Mouse (Mus musculus) right cerebral cortex, adult 18-20 months (tissue): ENCODE measurements around the gene Lcmt1.

Experiments used
- DNase-seq: peaks from one replicate; pipeline ENCODE4 v3.0.0; 2022; ENCODE audit warnings: mixed read lengths

Lcmt1 gene

GRCm38 (mm10) chr7:123361229-123361980, 8.2 kb upstream of the Lcmt1 start:
- no peak for DNase-seq

GRCm38 (mm10) chr7:123362806-123363205, 6.8 kb upstream of the Lcmt1 start:
- DNase-seq, result no peak

GRCm38 (mm10) chr7:123363971-123364370, 5.6 kb upstream of the Lcmt1 start:
- DNase-seq, result peak; percentile 71

- no peak for DNase-seq
Observed at GRCm38 (mm10) chr7:123365876-123366741, 3.5 kb upstream of the Lcmt1 start.

- DNase-seq, result no peak
Observed at GRCm38 (mm10) chr7:123366806-123367205, 2.8 kb upstream of the Lcmt1 start.

- peak; percentile 54 for DNase-seq
Observed at GRCm38 (mm10) chr7:123367218-123368150, 2.1 kb upstream of the Lcmt1 start.

- DNase-seq, result no peak
Observed at GRCm38 (mm10) chr7:123368187-123368586, 1.4 kb upstream of the Lcmt1 start.

GRCm38 (mm10) chr7:123368778-123369746, 522 bp upstream of the Lcmt1 start:
- DNase-seq, result no peak

- no peak for DNase-seq
Observed at GRCm38 (mm10) chr7:123370700-123371099, 1.1 kb downstream of the Lcmt1 start.

GRCm38 (mm10) chr7:123371501-123371900, 1.9 kb downstream of the Lcmt1 start:
- DNase-seq, result no peak

GRCm38 (mm10) chr7:123377443-123378400, 8.1 kb downstream of the Lcmt1 start:
- DNase-seq, result peak; percentile 98

GRCm38 (mm10) chr7:123385693-123386407, 16.3 kb downstream of the Lcmt1 start:
- no peak for DNase-seq

- no peak for DNase-seq
Observed at GRCm38 (mm10) chr7:123389686-123390280, 20.2 kb downstream of the Lcmt1 start.

GRCm38 (mm10) chr7:123394271-123394670, 24.7 kb downstream of the Lcmt1 start:
- DNase-seq, result no peak

GRCm38 (mm10) chr7:123396900-123397299, 27.3 kb downstream of the Lcmt1 start:
- DNase-seq, result no peak

- no peak for DNase-seq
Observed at GRCm38 (mm10) chr7:123397369-123397768, 27.8 kb downstream of the Lcmt1 start.

- no peak for DNase-seq
Observed at GRCm38 (mm10) chr7:123397931-123398330, 28.3 kb downstream of the Lcmt1 start.

GRCm38 (mm10) chr7:123398828-123399227, 29.2 kb downstream of the Lcmt1 start:
- peak; percentile 56 for DNase-seq

GRCm38 (mm10) chr7:123399286-123399685, 29.7 kb downstream of the Lcmt1 start:
- no peak for DNase-seq
